12 mouse cellular contexts compared by ENCODE assay signal in the genomic region with DNA sequence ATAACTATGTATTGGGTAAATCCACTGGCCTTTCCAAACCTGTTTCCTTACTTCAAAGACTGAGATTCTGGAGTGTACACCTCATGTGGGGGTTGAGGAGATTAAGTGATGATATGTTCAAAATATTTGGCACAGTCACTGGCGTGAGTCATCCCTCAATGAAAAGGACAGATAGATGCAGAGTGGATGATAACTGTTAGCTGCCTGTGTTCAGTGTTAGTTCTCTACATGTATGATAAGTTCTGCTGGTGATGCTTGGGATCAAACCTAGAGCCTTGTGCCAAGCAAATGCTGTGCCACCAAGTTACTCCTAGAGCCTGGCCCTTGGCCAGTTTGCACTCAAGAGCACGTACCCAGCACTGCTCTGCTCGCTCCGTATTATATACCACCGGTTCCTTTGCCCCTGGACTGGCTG.
DNase-seq lines count a peak whose midpoint lies in the region; ATAC-seq lines count a peak whose summit lies in the region.
"Had no signal": no experiment of that assay in that cellular context is flagged by ENCODE, and none has a peak within 500 bp of the region (broad histone marks: within the 10 kb centered on the region; RNA-seq: fewer than 3 reads in every experiment).

No protein-coding gene starts in this region.

- H3K4me2 ChIP-seq in forebrain, embryonic 16.5 days (ENCODE audit: low read length) = no peak overlapping the region
- no peak overlapping the region for H3K4me2 ChIP-seq in forebrain, embryonic 11.5 days (ENCODE audit: low read depth, low read length, severe bottlenecking)
- H3K4me2 ChIP-seq in limb, embryonic 11.5 days (ENCODE audit: low read depth, severe bottlenecking) = no peak overlapping the region
- H3K4me2 ChIP-seq: midbrain, embryonic 13.5 days; neural tube, embryonic 13.5 days had no signal

- no peak for DNase-seq in forebrain, embryonic 11.5 days (ENCODE audit: low spot score)
- DNase-seq in kidney, postnatal 14 days = peak; percentile 27
- no peak for DNase-seq in kidney, postnatal 25 days
- peak; percentile 78 for DNase-seq in adrenal gland, adult 2 months
- DNase-seq in limb, embryonic 11.5 days (ENCODE audit: low spot score) = no peak
- DNase-seq in frontal cortex, adult 2 months (ENCODE audit: extremely low spot score in 1 of 2, low spot score in 1 of 2) = no peak
- DNase-seq in thymus, postnatal 0 days (ENCODE audit: low spot score) = no peak
- DNase-seq: layer of hippocampus, adult 9-11 months; left cerebral cortex, postnatal 4 days had no signal

- ATAC-seq in forebrain, embryonic 16.5 days = peak; percentile 43
- no peak for ATAC-seq in forebrain, embryonic 11.5 days (replicated peaks; ENCODE audit: low FRiP score)
- 0 out of 2 replicates have a peak, but pooled peaks have one; percentile 20 for ATAC-seq in limb, embryonic 11.5 days (ENCODE audit: insufficient number of reproducible peaks, low FRiP score, low TSS enrichment, low read depth)
- ATAC-seq: midbrain, embryonic 13.5 days had no signal

- H3K36me3 ChIP-seq in forebrain, embryonic 16.5 days (ENCODE audit: control insufficient read depth, insufficient read depth) = no peaks in the 10 kb centered on the region
- no peaks in the 10 kb centered on the region for H3K36me3 ChIP-seq in forebrain, embryonic 11.5 days (ENCODE audit: control insufficient read depth, insufficient read depth, low read length)
- H3K36me3 ChIP-seq in limb, embryonic 11.5 days (ENCODE audit: control insufficient read depth, insufficient read depth, low read length) = no peaks in the 10 kb centered on the region
- H3K36me3 ChIP-seq: midbrain, embryonic 13.5 days; neural tube, embryonic 13.5 days had no signal

- WGBS in forebrain, embryonic 16.5 days = 62% methylated on average over 5 of the region's 5 CpGs
- 94% methylated on average over 5 of the region's 5 CpGs for WGBS in forebrain, embryonic 11.5 days
- 92% methylated on average over 5 of the region's 5 CpGs for WGBS in limb, embryonic 11.5 days

- H3K4me3 ChIP-seq in forebrain, embryonic 16.5 days (replicated peaks; ENCODE audit: low read length) = no peak overlapping the region
- H3K4me3 ChIP-seq in forebrain, embryonic 11.5 days (ENCODE audit: low read depth, low read length) = no peak overlapping the region
- H3K4me3 ChIP-seq in limb, embryonic 11.5 days (ENCODE audit: low read depth, low read length) = no peak overlapping the region
- H3K4me3 ChIP-seq: midbrain, embryonic 13.5 days; neural tube, embryonic 13.5 days had no signal

- no peaks in the 10 kb centered on the region for H3K27me3 ChIP-seq in forebrain, embryonic 16.5 days (replicated peaks; ENCODE audit: control insufficient read depth, insufficient read depth, low read length)
- no peaks in the 10 kb centered on the region for H3K27me3 ChIP-seq in forebrain, embryonic 11.5 days (ENCODE audit: control insufficient read depth, insufficient read depth, low read length)
- H3K27me3 ChIP-seq in limb, embryonic 11.5 days (ENCODE audit: control insufficient read depth, insufficient read depth, low read length) = no peaks in the 10 kb centered on the region
- H3K27me3 ChIP-seq: midbrain, embryonic 13.5 days; neural tube, embryonic 13.5 days had no signal

- no peak overlapping the region for H3K9ac ChIP-seq in forebrain, embryonic 16.5 days (replicated peaks; ENCODE audit: low read depth, low read length)
- no peak overlapping the region for H3K9ac ChIP-seq in forebrain, embryonic 11.5 days (ENCODE audit: low read length)
- no peak overlapping the region for H3K9ac ChIP-seq in limb, embryonic 11.5 days (ENCODE audit: low read length)
- H3K9ac ChIP-seq: midbrain, embryonic 13.5 days; neural tube, embryonic 13.5 days had no signal

- H3K27ac ChIP-seq in forebrain, embryonic 16.5 days (ENCODE audit: low read length) = no peak overlapping the region
- no peak overlapping the region for H3K27ac ChIP-seq in forebrain, embryonic 11.5 days (ENCODE audit: low read depth, low read length)
- no peak overlapping the region for H3K27ac ChIP-seq in limb, embryonic 11.5 days (replicated peaks; ENCODE audit: low read depth, low read length)
- H3K27ac ChIP-seq: midbrain, embryonic 13.5 days; neural tube, embryonic 13.5 days had no signal

- H3K4me1 ChIP-seq in forebrain, embryonic 16.5 days (replicated peaks; ENCODE audit: control insufficient read depth, insufficient read depth, low read length) = peaks cover 15% of the 10 kb centered on the region
- H3K4me1 ChIP-seq in forebrain, embryonic 11.5 days (replicated peaks; ENCODE audit: control insufficient read depth, insufficient read depth, low read length) = no peaks in the 10 kb centered on the region
- H3K4me1 ChIP-seq in limb, embryonic 11.5 days (ENCODE audit: control insufficient read depth, insufficient read depth, low read length) = peaks cover 6% of the 10 kb centered on the region
- H3K4me1 ChIP-seq: midbrain, embryonic 13.5 days had no signal

- H3K9me3 ChIP-seq in forebrain, embryonic 16.5 days (ENCODE audit: control insufficient read depth, low read length) = no peaks in the 10 kb centered on the region
- no peaks in the 10 kb centered on the region for H3K9me3 ChIP-seq in forebrain, embryonic 11.5 days (ENCODE audit: control insufficient read depth, low read length)
- H3K9me3 ChIP-seq in limb, embryonic 11.5 days (ENCODE audit: control insufficient read depth, low read length) = no peaks in the 10 kb centered on the region
- H3K9me3 ChIP-seq: midbrain, embryonic 13.5 days; neural tube, embryonic 13.5 days had no signal

Comparison
In these comparisons a context has a peak if more than half of its experiments do, and no peak if none do; other contexts are left out.
1. DNase-seq: peak in kidney, postnatal 14 days (single experiment) and adrenal gland, adult 2 months (single experiment); none in forebrain, embryonic 11.5 days (single experiment), kidney, postnatal 25 days (0 of 2), limb, embryonic 11.5 days (single experiment), frontal cortex, adult 2 months (0 of 2) and thymus, postnatal 0 days (single experiment).